Mouse (Mus musculus): ENCODE results near the gene Vmn1r236.
A peak's percentile ranks its signal among the peaks of the same experiment; 100 is the strongest.

The Vmn1r236 gene

GRCm38 (mm10) chr17:21282642-21283041, at the start of gene Vmn1r236:
Gene Vmn1r236 (plus strand): TSS chr17:21282942.
- DNase-seq (ENCODE audit: low read depth, low spot score) = no peak

- no peak for DNase-seq (ENCODE audit: low read depth, low spot score)
These were observed 26.6 kb upstream of the Vmn1r236 start, which contains the start of gene Vmn1r235 for GRCm38 (mm10) chr17:21256111-21256510. Gene Vmn1r235 (plus strand): TSS chr17:21256411.

GRCm38 (mm10) chr17:21272103-21272502, 10.6 kb upstream of the Vmn1r236 start:
- peak; percentile 41 for DNase-seq (ENCODE audit: low read depth, low spot score)

GRCm38 (mm10) chr17:21284395-21284794, 1.7 kb downstream of the Vmn1r236 start:
- DNase-seq (ENCODE audit: low read depth, low spot score) = no peak

- no peak for DNase-seq (ENCODE audit: low read depth, low spot score)
These were observed 7.0 kb downstream of the Vmn1r236 start for GRCm38 (mm10) chr17:21289695-21290094.

- no peak for DNase-seq (ENCODE audit: low read depth, low spot score)
These were observed 28.8 kb downstream of the Vmn1r236 start, which contains the start of gene Vmn1r237 for GRCm38 (mm10) chr17:21311565-21311964. Gene Vmn1r237 (plus strand): TSS chr17:21311865.

Measured in retina, postnatal 7 days (tissue).